Mouse (Mus musculus) embryo, embryonic 10.5 days (tissue): ENCODE data around the gene Erap1.
"Not testable (repeated sequence)": the region's sequence is repeated elsewhere in the genome, so short reads cannot be mapped to it uniquely, and the experiment has no call there.

ENCODE experiments used
- DNase-seq: peaks from one replicate; pipeline ENCODE4 v3.0.0-alpha.2; 2015; ENCODE audit warnings: low spot score

Gene Erap1

DNA sequence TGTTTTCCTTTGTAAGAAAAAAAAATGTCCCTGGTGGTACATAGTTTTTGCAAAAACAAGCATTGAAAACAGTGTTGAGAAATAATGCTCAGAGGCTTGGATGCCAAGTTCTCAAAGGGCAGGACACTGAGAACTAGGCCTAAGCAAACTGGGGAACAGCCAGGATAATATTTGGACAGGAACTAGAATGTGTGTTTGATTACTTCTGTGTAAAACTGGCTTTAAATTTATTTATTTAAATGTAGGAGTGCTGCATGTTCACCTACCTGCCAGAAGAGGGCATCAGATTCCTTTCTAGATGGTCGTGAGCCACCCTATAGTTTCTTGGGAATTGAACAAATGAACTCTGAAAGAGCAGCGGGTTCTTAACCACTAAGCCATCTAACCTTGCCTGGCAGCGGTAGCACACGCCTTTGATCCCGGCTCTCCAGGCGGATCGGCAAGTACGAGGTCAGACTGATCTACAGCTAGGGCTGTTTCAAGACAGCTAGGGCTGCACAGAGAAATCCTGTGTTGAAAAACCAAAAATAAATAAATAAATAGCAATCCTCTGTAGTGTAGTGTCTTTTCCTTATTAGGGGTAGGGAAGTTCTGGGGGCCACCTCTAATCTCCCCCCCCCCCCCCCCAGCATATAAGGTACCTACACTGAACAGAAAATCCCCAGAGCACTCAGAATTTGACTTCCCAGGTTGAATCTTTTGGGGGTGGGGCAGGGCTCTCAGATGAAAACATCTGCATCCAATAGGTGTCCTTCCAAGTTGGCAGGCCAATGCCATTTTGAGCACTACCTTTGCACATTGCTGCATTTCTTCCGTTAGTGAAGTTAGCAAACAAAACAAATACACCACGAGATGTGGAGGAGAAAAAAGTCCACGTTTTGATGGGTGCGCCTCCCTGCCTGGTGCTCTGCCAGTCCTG lies at the start of gene Erap1:
Gene Erap1 (plus strand): TSS at position 776 of the 919 bp plus-strand sequence.
- peak; percentile 86 for DNase-seq

DNA sequence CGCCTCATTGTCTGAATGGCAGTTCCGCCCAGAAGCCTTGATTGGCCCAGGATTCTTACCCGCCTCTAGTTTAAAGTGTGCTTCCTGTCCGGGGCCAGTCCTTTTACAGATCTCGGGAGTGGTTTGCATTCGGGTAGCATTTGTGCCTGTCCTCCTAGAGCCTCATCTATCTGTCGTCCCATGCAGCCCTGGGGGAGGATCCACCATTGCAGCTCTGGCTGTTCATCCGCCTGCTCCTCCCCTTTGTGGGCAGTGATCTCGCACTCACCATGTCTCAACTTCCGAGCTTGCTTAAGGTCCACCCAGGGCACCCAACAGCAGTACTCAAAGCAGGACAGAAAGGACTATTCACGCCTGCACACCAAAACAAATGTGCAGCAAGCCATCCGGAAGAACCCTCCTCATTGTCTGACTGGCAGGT lies 48.0 kb upstream of the Erap1 start:
- not testable (repeated sequence) for DNase-seq

DNA sequence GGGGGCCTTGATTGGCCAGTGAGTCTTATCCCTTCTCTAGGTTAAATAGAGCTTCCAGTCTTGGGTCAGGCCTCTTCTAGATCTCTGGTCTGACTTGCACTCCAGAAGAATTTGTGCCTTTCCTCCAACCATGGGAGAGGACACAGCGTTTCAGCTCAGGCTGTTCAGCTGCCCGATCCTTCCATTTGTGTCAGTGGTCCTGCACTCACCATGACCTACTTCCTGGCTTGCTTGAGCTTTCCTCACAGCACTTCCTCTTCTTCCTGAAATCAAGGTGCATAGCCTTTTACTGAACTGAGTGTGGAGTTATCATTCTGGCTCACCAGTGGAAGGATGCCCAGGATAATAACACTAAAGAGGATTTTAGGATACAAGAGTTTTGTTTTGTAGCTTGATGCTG lies 47.5 kb upstream of the Erap1 start:
- DNase-seq = not testable (repeated sequence)

DNA sequence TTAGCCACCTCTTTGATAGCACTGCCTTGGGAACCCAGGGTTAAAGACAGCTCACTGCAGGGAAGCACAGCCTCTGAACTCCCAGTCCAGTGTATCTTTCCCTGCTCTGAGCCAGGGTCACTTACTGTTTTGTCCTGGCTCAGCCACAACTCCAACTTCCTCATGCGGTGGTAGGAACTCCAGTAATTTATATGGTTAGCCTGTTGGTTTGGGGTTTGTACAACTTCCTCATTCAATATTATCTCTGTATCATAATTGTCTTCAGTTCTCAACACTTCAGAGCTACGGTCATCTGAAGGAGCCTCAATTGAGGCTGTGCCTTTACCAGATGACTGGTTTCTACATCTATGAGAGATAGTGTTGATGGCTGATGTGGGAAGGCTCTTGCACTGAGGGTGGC lies 42.3 kb upstream of the Erap1 start:
- not testable (repeated sequence) for DNase-seq

DNA sequence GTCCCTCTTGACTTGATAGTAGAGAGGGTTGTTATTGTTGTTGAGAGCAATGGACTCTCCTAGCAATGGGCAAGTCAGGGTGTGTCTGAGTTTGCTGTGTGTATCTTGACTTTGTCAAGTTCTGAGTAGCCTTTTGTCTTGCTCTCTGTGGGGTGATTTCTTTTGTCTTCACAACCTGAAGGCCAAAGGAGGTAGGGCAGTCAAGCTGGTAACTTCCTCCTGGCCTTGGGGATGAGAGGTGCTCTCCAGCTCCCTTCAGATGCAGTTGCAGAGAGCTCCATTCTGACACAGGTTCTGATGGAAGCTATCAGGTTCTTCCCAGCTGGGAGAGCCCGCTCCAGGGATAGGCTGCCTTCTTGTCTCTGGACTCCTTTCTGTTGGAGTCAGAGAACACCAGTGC lies 37.6 kb upstream of the Erap1 start:
- DNase-seq = not testable (repeated sequence)

- peak; percentile 88 for DNase-seq
These were observed 22.0 kb upstream of the Erap1 start for GRCm38 (mm10) chr13:74617163-74618019.

DNA sequence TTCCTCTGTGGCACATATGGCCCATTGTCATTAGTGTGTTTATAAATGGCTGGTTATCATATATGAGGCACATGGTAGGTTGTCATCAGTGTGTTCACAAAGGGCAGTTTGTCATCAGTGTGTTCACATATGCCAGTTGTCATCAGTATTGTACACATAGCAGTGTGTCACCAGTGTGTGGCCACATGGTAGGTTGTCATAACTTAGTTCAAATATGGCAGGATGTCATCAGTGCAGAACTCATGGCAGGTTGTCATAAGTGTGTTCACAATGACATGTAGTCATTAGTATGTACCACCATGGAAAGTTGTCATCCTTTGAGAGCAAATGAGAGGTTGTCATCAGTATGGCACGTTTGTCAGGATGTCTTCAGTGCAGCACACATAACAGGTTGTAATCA lies 7.0 kb upstream of the Erap1 start:
- no peak for DNase-seq

DNA sequence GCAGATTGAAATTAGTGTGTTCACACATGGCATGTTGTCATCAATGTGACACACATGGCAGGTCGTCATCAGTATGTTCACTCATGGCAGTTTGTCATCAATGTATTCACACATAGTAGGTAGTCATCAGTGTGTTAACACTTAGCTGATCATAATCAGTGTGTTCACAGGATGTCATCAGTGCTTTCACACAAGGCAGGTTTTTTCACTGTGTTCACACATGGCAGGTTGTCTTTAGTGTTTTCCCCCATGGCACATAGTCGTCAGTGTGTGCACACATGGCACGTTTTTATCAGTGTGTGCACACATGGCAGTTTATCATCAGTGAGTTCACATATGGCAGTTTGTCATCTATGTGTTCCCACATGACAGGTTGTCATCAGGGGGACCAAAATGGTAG lies 6.5 kb upstream of the Erap1 start:
- no peak for DNase-seq

DNA sequence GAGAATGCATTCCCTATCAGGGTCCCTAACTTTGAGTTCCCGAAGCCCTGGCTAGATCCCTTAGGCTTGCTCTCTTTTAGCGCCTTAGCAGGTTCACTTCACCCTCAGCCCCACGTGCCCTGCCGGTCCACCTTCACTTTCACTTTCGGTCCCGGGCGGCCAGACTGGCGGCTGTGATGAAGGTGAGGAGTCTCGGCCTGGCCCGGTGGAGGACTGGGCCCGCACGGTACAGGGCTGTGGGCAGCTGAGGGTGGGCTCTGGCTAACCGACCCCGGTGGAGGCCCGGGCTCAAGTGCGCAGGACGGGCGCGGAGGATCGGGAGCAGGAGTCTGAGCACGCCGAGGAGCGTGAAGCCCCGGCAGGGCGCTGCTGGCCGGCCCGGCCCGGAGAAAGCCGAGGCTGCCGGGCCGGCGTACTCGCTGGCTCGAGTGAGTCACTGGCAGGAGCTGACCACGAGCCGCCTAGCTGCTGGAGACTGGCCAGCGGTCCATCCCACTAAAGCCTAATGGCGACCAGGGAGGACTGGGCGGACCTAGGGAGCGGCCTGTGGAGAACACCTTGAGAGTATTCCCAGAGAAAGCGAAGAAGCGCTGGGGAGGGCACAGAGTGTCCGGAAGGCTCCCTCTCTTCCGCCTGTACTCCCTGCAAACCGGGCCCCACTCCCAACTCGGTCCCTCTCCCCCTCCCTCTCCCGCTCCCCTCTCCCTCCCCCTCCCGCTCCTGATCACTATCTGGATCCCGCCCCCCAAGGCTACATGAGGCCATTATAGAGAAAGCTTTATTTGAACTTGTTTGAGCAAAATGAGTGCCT lies 549 bp downstream of the Erap1 start:
- peak; percentile 88 for DNase-seq

DNA sequence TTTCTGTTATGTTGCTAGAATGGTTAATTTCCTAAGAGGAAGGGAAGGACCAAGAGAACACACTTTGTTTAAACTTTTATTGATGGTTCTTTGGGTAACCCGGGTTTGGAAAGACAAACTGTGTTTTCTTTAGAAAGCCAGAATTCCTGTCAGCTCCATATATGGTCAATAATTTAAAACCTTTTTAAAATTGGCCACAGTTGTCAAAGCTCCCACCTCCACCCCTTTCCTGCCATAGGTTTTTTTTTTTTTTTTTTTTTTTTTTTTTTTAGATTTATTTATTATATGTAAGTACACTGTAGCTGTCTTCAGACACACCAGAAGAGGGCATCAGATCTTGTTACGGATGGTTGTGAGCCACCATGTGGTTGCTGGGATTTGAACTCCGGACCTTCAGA lies 1.2 kb downstream of the Erap1 start:
- DNase-seq = not testable (repeated sequence)

GRCm38 (mm10) chr13:74695497-74696193 lies 56.3 kb downstream of the Erap1 start:
- DNase-seq = no peak

GRCm38 (mm10) chr13:74696225-74696624 lies 56.9 kb downstream of the Erap1 start:
- DNase-seq = no peak

- DNase-seq = no peak
These were observed 79.6 kb downstream of the Erap1 start for GRCm38 (mm10) chr13:74719002-74719401.

DNA sequence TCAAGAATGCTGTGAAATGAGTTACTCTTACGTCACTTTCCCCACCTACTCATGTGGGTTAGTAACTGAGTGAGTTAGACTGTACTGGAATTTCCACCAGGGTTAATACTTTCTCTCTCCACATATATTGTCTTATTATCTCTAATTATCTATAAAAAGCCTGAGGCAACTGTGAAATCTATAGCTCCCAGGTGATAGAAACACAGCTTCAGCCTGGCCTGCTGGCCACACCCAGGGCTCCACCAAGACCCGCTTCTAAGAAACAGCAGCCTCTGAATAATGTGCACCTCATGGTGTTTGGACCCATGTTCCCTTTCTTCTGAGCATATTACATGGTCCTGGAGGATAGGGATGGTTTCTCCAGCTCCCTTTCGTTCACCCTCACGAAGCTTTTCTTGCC lies 94.4 kb downstream of the Erap1 start:
- DNase-seq = no peak

DNA sequence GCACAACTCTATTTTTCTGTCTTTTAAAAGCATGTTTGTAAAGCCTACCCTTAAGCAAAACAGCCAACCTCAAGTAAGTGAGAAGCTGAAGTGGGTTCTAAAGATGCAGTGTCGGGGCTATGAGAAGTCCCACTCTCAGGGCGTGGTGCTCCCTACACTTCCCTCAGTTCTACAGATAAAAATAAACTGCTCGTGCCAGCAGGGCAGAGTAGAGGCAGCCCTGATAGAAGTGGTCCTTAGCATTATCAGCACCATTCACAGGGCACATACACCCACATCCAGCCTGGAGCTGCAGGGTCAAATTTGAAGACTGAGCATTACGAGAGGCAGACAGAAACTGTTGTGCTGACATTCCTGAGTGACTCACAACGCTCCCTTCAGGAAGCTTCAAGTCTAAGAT lies 96.5 kb downstream of the Erap1 start:
- no peak for DNase-seq

- DNase-seq = no peak
These were observed 97.0 kb downstream of the Erap1 start for GRCm38 (mm10) chr13:74736396-74736795.
